ENCODE assay signal across 21 mouse cellular contexts in the genomic region with DNA sequence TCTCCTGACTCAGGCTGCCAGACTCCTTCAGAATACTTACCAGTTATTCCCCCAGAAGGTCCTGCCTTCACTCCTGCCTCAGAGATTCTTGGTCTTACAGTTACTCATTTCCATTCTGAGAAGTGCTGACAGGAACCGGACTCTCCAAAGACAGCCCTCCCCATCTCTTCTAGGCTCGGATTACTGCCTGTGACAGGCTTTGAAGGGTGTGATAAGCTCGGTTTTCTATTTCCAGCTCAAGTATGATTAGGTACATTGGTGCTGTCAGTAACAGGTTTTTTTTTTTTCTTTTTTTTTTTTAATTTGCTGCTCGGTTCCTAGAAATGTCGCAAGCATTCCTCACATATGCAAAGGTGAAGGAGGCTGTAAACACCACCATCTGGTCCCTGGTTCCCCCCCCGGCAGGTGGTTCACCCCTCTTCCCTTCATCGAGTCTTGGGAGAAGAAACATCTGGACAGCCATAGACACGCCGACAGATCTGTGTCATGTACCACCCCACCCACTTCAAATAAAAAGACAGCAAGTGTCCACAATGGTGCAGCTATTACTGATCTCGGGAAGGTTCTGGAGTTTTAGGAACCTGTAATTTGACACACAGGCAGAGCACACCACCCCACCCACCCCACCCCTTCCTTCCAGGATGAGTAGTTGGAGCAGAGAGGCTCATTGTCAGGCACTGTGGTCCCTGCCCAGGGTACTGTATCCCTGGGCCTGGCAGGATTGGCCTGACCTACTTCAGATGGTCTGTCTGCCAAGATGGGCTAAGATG. TPM values are rescaled to one million over a fixed set of nuclear protein-coding genes. Genes with fewer than 3 reads are reported as not detected.
DNase-seq lines count a peak whose midpoint lies in the region; ATAC-seq and TF ChIP-seq lines count a peak whose summit lies in the region.
"Had no signal": no experiment of that assay in that cellular context is flagged by ENCODE, and none has a peak within 500 bp of the region (broad histone marks: within the 10 kb centered on the region; RNA-seq: fewer than 3 reads in every experiment).

No protein-coding gene starts in this region.

- no peak overlapping the region for H3K4me3 ChIP-seq in MEL (ENCODE audit: control insufficient read depth in 1 of 2, insufficient read depth in 1 of 2, low read depth in 2 of 2, low read length in 2 of 2)
- 0 out of 4 replicates have a peak overlapping the region, but pooled peaks of 1 of the 2 experiments have one; percentile 1 for H3K4me3 ChIP-seq in heart, embryonic 14.5 days (ENCODE audit: control insufficient read depth in 1 of 2, insufficient read depth in 1 of 2, low read depth in 1 of 2, low read length in 2 of 2)
- H3K4me3 ChIP-seq in midbrain, embryonic 14.5 days (replicated peaks; ENCODE audit: low read depth, low read length), result no peak overlapping the region
- H3K4me3 ChIP-seq: embryonic facial prominence, embryonic 13.5 days; forebrain, embryonic 12.5 days; hindbrain, embryonic 13.5 days; liver, embryonic 15.5 days; neural tube, embryonic 12.5 days; stomach, embryonic 15.5 days had no signal

- TF ChIP-seq RAD21 in MEL (IDR thresholded peaks at IDR 0.05; ENCODE audit: low read depth, low read length), result no peak

- H3K36me3 ChIP-seq in MEL (ENCODE audit: control insufficient read depth in 1 of 2, insufficient read depth in 2 of 2, low read length in 2 of 2), result no peaks in the 10 kb centered on the region
- no peaks in the 10 kb centered on the region for H3K36me3 ChIP-seq in heart, embryonic 14.5 days (ENCODE audit: control insufficient read depth, insufficient read depth, low read length)
- H3K36me3 ChIP-seq in midbrain, embryonic 14.5 days (ENCODE audit: control insufficient read depth, insufficient read depth, low read length), result no peaks in the 10 kb centered on the region
- H3K36me3 ChIP-seq: embryonic facial prominence, embryonic 13.5 days; forebrain, embryonic 12.5 days; hindbrain, embryonic 13.5 days; liver, embryonic 15.5 days; neural tube, embryonic 12.5 days; stomach, embryonic 15.5 days had no signal

- peak overlapping the region; percentile 54 for H3K4me2 ChIP-seq in heart, embryonic 14.5 days (ENCODE audit: low read length)
- no peak overlapping the region for H3K4me2 ChIP-seq in midbrain, embryonic 14.5 days (ENCODE audit: low read length)
- H3K4me2 ChIP-seq: embryonic facial prominence, embryonic 13.5 days; forebrain, embryonic 12.5 days; hindbrain, embryonic 13.5 days; liver, embryonic 15.5 days; neural tube, embryonic 12.5 days; stomach, embryonic 15.5 days had no signal

- H3K27me3 ChIP-seq in MEL (ENCODE audit: control insufficient read depth in 1 of 2, insufficient read depth in 2 of 2, low read length in 2 of 2), result no peaks in the 10 kb centered on the region
- H3K27me3 ChIP-seq in heart, embryonic 14.5 days (ENCODE audit: control insufficient read depth, insufficient read depth, low read length), result no peaks in the 10 kb centered on the region
- H3K27me3 ChIP-seq in midbrain, embryonic 14.5 days (ENCODE audit: control insufficient read depth, insufficient read depth, low read length), result no peaks in the 10 kb centered on the region
- H3K27me3 ChIP-seq: embryonic facial prominence, embryonic 13.5 days; forebrain, embryonic 12.5 days; hindbrain, embryonic 13.5 days; neural tube, embryonic 12.5 days; stomach, embryonic 15.5 days had no signal

- no peak for TF ChIP-seq POLR2A in MEL (IDR thresholded peaks at IDR 0.05; ENCODE audit: control insufficient read depth in 1 of 2, insufficient read depth in 1 of 2, low read depth in 1 of 2, low read length in 2 of 2, poor library complexity in 1 of 2)

- no peak overlapping the region for H3K27ac ChIP-seq in MEL (ENCODE audit: control insufficient read depth, low read depth, low read length)
- H3K27ac ChIP-seq in heart, embryonic 14.5 days (replicated peaks in 1 of 2; ENCODE audit: control insufficient read depth in 1 of 2, insufficient read depth in 1 of 2, low read depth in 2 of 2, low read length in 2 of 2), result peak overlapping the region; percentile 88 to 90
- H3K27ac ChIP-seq in midbrain, embryonic 14.5 days (replicated peaks; ENCODE audit: low read depth, low read length), result no peak overlapping the region
- H3K27ac ChIP-seq: embryonic facial prominence, embryonic 13.5 days; forebrain, embryonic 12.5 days; hindbrain, embryonic 13.5 days; liver, embryonic 15.5 days; macrophage; neural tube, embryonic 12.5 days; stomach, embryonic 15.5 days had no signal

- 12% methylated on average over 10 of the region's 10 CpGs for WGBS in heart, embryonic 14.5 days
- WGBS in midbrain, embryonic 14.5 days, result 70% methylated on average over 10 of the region's 10 CpGs

- H3K79me2 ChIP-seq in MEL (ENCODE audit: control insufficient read depth, insufficient read depth, low read length, poor library complexity), result no peaks in the 10 kb centered on the region

- H3K9ac ChIP-seq in MEL (ENCODE audit: control insufficient read depth, low read depth, low read length, poor library complexity, severe bottlenecking), result no peak overlapping the region
- peak overlapping the region; percentile 55 for H3K9ac ChIP-seq in heart, embryonic 14.5 days (ENCODE audit: low read length)
- no peak overlapping the region for H3K9ac ChIP-seq in midbrain, embryonic 14.5 days (replicated peaks; ENCODE audit: low read length)
- H3K9ac ChIP-seq: embryonic facial prominence, embryonic 13.5 days; forebrain, embryonic 12.5 days; hindbrain, embryonic 13.5 days; liver, embryonic 15.5 days; neural tube, embryonic 12.5 days; stomach, embryonic 15.5 days had no signal

- peak; percentile 78 for ATAC-seq in heart, embryonic 14.5 days (ENCODE audit: insufficient number of reproducible peaks, insufficient read depth, low FRiP score, low read depth)
- ATAC-seq in midbrain, embryonic 14.5 days (ENCODE audit: low FRiP score, low TSS enrichment), result no peak
- ATAC-seq: midbrain, embryonic 16.5 days had no signal

- no peak for TF ChIP-seq EP300 in MEL (IDR thresholded peaks at IDR 0.05; ENCODE audit: low read depth in 1 of 2, low read length in 2 of 2)

- no peak for TF ChIP-seq CTCF in MEL (IDR thresholded peaks at IDR 0.05 in 2 of 3, conservative IDR thresholded peaks at IDR 0.05 in 1 of 3; ENCODE audit: control insufficient read depth in 1 of 3, insufficient read depth in 1 of 3, low read depth in 2 of 3, low read length in 3 of 3, poor library complexity in 1 of 3, severe bottlenecking in 1 of 3)

- peak; percentile 40 to 58 for DNase-seq in heart, adult 18-20 months
- no peak for DNase-seq in heart, postnatal 36 days
- peak; percentile 52 for DNase-seq in 3T3-L1 (ENCODE audit: low read depth, low spot score)
- DNase-seq in MEL (ENCODE audit: low read depth, low spot score), result peak; percentile 56
- DNase-seq in layer of hippocampus, adult 8-10 months (ENCODE audit: low spot score in 2 of 2), result no peak
- no peak for DNase-seq in midbrain, embryonic 14.5 days
- no peak for DNase-seq in MN1 (ENCODE audit: low spot score)
- DNase-seq: adrenal gland, adult 2 months; cerebellum, adult 9-11 months; kidney, adult 11 months; left cerebral cortex, postnatal 4 days had no signal

- no peaks in the 10 kb centered on the region for H3K9me3 ChIP-seq in MEL (replicated peaks; ENCODE audit: insufficient read depth, low read length)
- H3K9me3 ChIP-seq in heart, embryonic 14.5 days (ENCODE audit: control insufficient read depth, low read length), result no peaks in the 10 kb centered on the region
- H3K9me3 ChIP-seq in midbrain, embryonic 14.5 days (ENCODE audit: control insufficient read depth, low read length), result no peaks in the 10 kb centered on the region
- H3K9me3 ChIP-seq: embryonic facial prominence, embryonic 13.5 days; forebrain, embryonic 12.5 days; hindbrain, embryonic 13.5 days; liver, embryonic 15.5 days; neural tube, embryonic 12.5 days; stomach, embryonic 15.5 days had no signal

- intact Hi-C loops in heart, postnatal 36 days (cut with DNase I), result no loop called here

- no peaks in the 10 kb centered on the region for H3K4me1 ChIP-seq in MEL (ENCODE audit: control insufficient read depth in 1 of 2, insufficient read depth in 2 of 2, low read length in 2 of 2)
- H3K4me1 ChIP-seq in heart, embryonic 14.5 days (ENCODE audit: control insufficient read depth in 2 of 2, insufficient read depth in 2 of 2, low read length in 2 of 2), result peaks cover 17 to 30% of the 10 kb centered on the region in 2 experiments
- H3K4me1 ChIP-seq in midbrain, embryonic 14.5 days (ENCODE audit: control insufficient read depth, insufficient read depth, low read length), result no peaks in the 10 kb centered on the region
- H3K4me1 ChIP-seq: neural tube, embryonic 12.5 days had no signal

TF ChIP-seq in MEL, 35 proteins besides CTCF, POLR2A, EP300 and RAD21 (continues in another document):
- TF ChIP-seq MAZ (IDR thresholded peaks at IDR 0.05; ENCODE audit: low read depth, low read length) (no peak), SMC3 (IDR thresholded peaks at IDR 0.05; ENCODE audit: low read depth, low read length) (no peak)

RNA-seq across cellular contexts. Expression of a gene that starts 14.0 kb away (rescaled TPM):
- not detected for total RNA-seq in heart, adult 18-20 months (2021)
- not detected for total RNA-seq in heart, postnatal 36 days (2021)
- not detected in 2 replicates for total RNA-seq in MEL (2012; rRNA removed)
- not detected for polyA plus RNA-seq in MEL (2012; ENCODE audit: insufficient read depth in 1 of 2, insufficient read length in 2 of 2, low read depth in 1 of 2, low replicate concordance in 2 of 2, missing spikeins in 1 of 2)
- polyA plus RNA-seq in heart, embryonic 14.5 days (2014; fragmentation: Nextera tagmentation; extraction: Ambion mirVana), result 0.28 TPM in 1 of 2 replicates, not detected in the other
- 1 to 10 TPM in 3 of 4 experiments, under 1 TPM in 1; 0.93 to 3.2 (median 2.2) TPM for total RNA-seq in layer of hippocampus, adult 8-10 months (2022)
- polyA plus RNA-seq in midbrain, embryonic 14.5 days (2014; fragmentation: Nextera tagmentation; extraction: Ambion mirVana), result 0.42 and 0.61 TPM in 2 replicates
- total RNA-seq: adrenal gland, adult 2 months; gastrocnemius, adult 8-10 months; left cerebral cortex, postnatal 4 days had no signal
- polyA plus RNA-seq: forebrain, embryonic 12.5 days; macrophage had no signal

RNA-seq across cellular contexts. Expression of a gene that starts 22.1 kb away (rescaled TPM):
- total RNA-seq in heart, adult 18-20 months (2021), result 10 to 100 TPM; 48.4 to 50.0 TPM
- total RNA-seq in heart, postnatal 36 days (2021), result 10 to 100 TPM; 48.0 to 48.6 TPM
- 14.6 and 18.3 TPM in 2 replicates for total RNA-seq in MEL (2012; rRNA removed)
- 10 to 100 TPM in 1 of 2 experiments, not detected in 1; 28.3 TPM for polyA plus RNA-seq in MEL (2012; ENCODE audit: insufficient read depth in 1 of 2, insufficient read length in 2 of 2, low read depth in 1 of 2, low replicate concordance in 2 of 2, missing spikeins in 1 of 2)
- polyA plus RNA-seq in heart, embryonic 14.5 days (2014; fragmentation: Nextera tagmentation; extraction: Ambion mirVana), result 5.6 and 7.1 TPM in 2 replicates
- 100 to 1,000 TPM in 3 of 4 experiments, 10 to 100 TPM in 1; 95.9 to 127 (median 105) TPM for total RNA-seq in layer of hippocampus, adult 8-10 months (2022)
- polyA plus RNA-seq in midbrain, embryonic 14.5 days (2014; fragmentation: Nextera tagmentation; extraction: Ambion mirVana), result 16.6 and 17.1 TPM in 2 replicates

RNA-seq across cellular contexts. Expression of a gene that starts 58.8 kb away (rescaled TPM):
- under 1 TPM; 0.52 to 0.72 TPM for total RNA-seq in heart, adult 18-20 months (2021)
- 1 to 10 TPM; 1.2 to 1.4 TPM for total RNA-seq in heart, postnatal 36 days (2021)
- total RNA-seq in MEL (2012; rRNA removed), result not detected in 2 replicates
- not detected for polyA plus RNA-seq in MEL (2012; ENCODE audit: insufficient read depth in 1 of 2, insufficient read length in 2 of 2, low read depth in 1 of 2, low replicate concordance in 2 of 2, missing spikeins in 1 of 2)
- 2.4 and 2.6 TPM in 2 replicates for polyA plus RNA-seq in heart, embryonic 14.5 days (2014; fragmentation: Nextera tagmentation; extraction: Ambion mirVana)
- total RNA-seq in layer of hippocampus, adult 8-10 months (2022), result 1 to 10 TPM; 4.7 to 7.5 (median 5.5) TPM
- 0.71 and 1.1 TPM in 2 replicates for polyA plus RNA-seq in midbrain, embryonic 14.5 days (2014; fragmentation: Nextera tagmentation; extraction: Ambion mirVana)
- total RNA-seq: gastrocnemius, adult 8-10 months had no signal
- polyA plus RNA-seq: liver, embryonic 15.5 days; macrophage had no signal

Comparison
In these comparisons a context has a peak if more than half of its experiments do, and no peak if none do; other contexts are left out.
1. DNase-seq: peak in heart, adult 18-20 months (2 of 2), 3T3-L1 (single experiment) and MEL (single experiment); none in heart, postnatal 36 days (0 of 2), layer of hippocampus, adult 8-10 months (0 of 2), midbrain, embryonic 14.5 days (single experiment) and MN1 (single experiment).
2. H3K27ac ChIP-seq: peak in heart, embryonic 14.5 days (2 of 2); none in MEL (single experiment) and midbrain, embryonic 14.5 days (single experiment).